Mouse (Mus musculus) limb, embryonic 14.5 days (tissue): ENCODE data around the gene Opa3. TPM values are rescaled to one million over a fixed set of nuclear protein-coding genes. Genes with fewer than 3 reads are reported as not detected.

ENCODE experiments used
- ATAC-seq: fragments of 200-750 bp; cut with Nextera tagmentation; 2 replicates; pipeline ENCODE4 v1.8.0; 2017; ENCODE audit warnings: low read depth, moderate number of reproducible peaks, moderate TSS enrichment; ENCODE audit not compliant: low FRiP score
- DNase-seq: peaks from one replicate; pipeline ENCODE4 v3.0.0-alpha.2; 2015; ENCODE audit warnings: low spot score
- H3K27ac ChIP-seq: fragments of 300-500 bp; sonication (generic); replicated peaks from 2 replicates; pipeline ENCODE4 v1.5.1; 2014; ENCODE audit warnings: low read depth, mild to moderate bottlenecking, low read length, moderate library complexity, mixed read lengths
- H3K27me3 ChIP-seq: fragments of 300-500 bp; sonication (generic); 2 replicates; pipeline ENCODE4 v1.6.1; 2014; ENCODE audit warnings: low read length, mixed read lengths; ENCODE audit not compliant: control insufficient read depth, insufficient read depth
- H3K36me3 ChIP-seq: fragments of 300-500 bp; sonication (generic); 2 replicates; pipeline ENCODE4 v1.6.1; 2014; ENCODE audit warnings: mild to moderate bottlenecking, low read length, moderate library complexity, mixed read lengths; ENCODE audit not compliant: control insufficient read depth, insufficient read depth
- H3K4me1 ChIP-seq: fragments of 300-500 bp; sonication (generic); 2 replicates; pipeline ENCODE4 v1.6.1; 2014; ENCODE audit warnings: antibody characterized with exemption, low read length, mixed read lengths; ENCODE audit not compliant: control insufficient read depth, insufficient read depth
- H3K4me2 ChIP-seq: fragments of 300-500 bp; sonication (generic); replicated peaks from 2 replicates; pipeline ENCODE4 v1.6.1; 2014; ENCODE audit warnings: low read depth, mild to moderate bottlenecking, low read length, moderate library complexity; ENCODE audit not compliant: severe bottlenecking
- H3K4me3 ChIP-seq: fragments of 300-500 bp; sonication (generic); replicated peaks from 2 replicates; pipeline ENCODE4 v1.5.1; 2014; ENCODE audit warnings: low read length
- H3K9ac ChIP-seq: fragments of 300-500 bp; sonication (generic); 2 replicates; pipeline ENCODE4 v1.6.1; 2014; ENCODE audit warnings: mild to moderate bottlenecking, low read depth, low read length, moderate library complexity; ENCODE audit not compliant: severe bottlenecking
- H3K9me3 ChIP-seq: fragments of 300-500 bp; sonication (generic); 2 replicates; pipeline ENCODE4 v1.6.1; 2016; ENCODE audit warnings: low read length; ENCODE audit not compliant: control insufficient read depth
- POLR2A ChIP-seq: fragments of 200-500 bp; IDR thresholded peaks from 2 replicates; pipeline ENCODE4 v1.8.0; 2012; ENCODE audit warnings: inconsistent platforms, mild to moderate bottlenecking, moderate library complexity, borderline replicate concordance; ENCODE audit not compliant: insufficient read depth, insufficient read length; ENCODE audit errors: extremely low read depth
- WGBS: fragments of 180-500 bp; shearing (Covaris S2); extraction: QIAGEN DNeasy Blood & Tissue Kit; methylation state at CpG from one replicate; pipeline ENCODE4 v1.1.7; 2014; 5-methylcytosine and 5-hydroxymethylcytosine counted together
- microRNA counts: library from miRNA; unstranded; fragments of <30 nt; microRNA quantifications from one replicate; lab custom pipeline; 2016
- microRNA-seq: library from miRNA; unstranded; fragments of <30 nt; microRNA quantifications from one replicate; pipeline ENCODE4, GENCODE M21; 2016
- polyA plus RNA-seq, 2 experiments: library from polyadenylated mRNA; depleted of rRNA in 1 of 2; stranded (reverse) in 1 of 2; unstranded in 1 of 2; fragments of >200 nt; fragmentation: Nextera tagmentation in 1 of 2; extraction: Ambion mirVana in 1 of 2; gene quantifications; 2 replicates each; pipeline versions ENCODE4 v1.2.1 to v1.2.3; 2012 to 2014

Opa3 gene
- polyA plus RNA-seq, 2 experiments = 19.6 to 27.5 TPM

- no peak for TF ChIP-seq POLR2A
- WGBS = 4% methylated on average over 45 of the region's 48 CpGs
- peak overlapping the region; percentile 43 for H3K4me2 ChIP-seq
- no peak overlapping the region for H3K27ac ChIP-seq
- peaks cover 20% of the 10 kb centered on the region for H3K4me1 ChIP-seq
- H3K4me3 ChIP-seq = peak overlapping the region; percentile 31
- ATAC-seq (no peak), DNase-seq (no peak)
- peak overlapping the region; percentile 38; the same call in 1 of the 2 replicates for H3K9ac ChIP-seq
- no peaks in the 10 kb centered on the region for H3K36me3 ChIP-seq
- H3K27me3 ChIP-seq = peaks cover 61% of the 10 kb centered on the region
- no peaks in the 10 kb centered on the region for H3K9me3 ChIP-seq
These were observed 76.6 kb downstream of the Opa3 start for GRCm38 (mm10) chr7:19304501-19305412.

GRCm38 (mm10) chr7:19305413-19305735 lies 77.2 kb downstream of the Opa3 start:
- peaks cover 20% of the 10 kb centered on the region for H3K4me1 ChIP-seq

More at GRCm38 (mm10) chr7:19305413-19305735, 77.2 kb downstream of the Opa3 start:
- WGBS = 10% methylated on average over 6 of the region's 6 CpGs
- no peak for TF ChIP-seq POLR2A
- Histone ChIP-seq H3K4me3 (peak overlapping the region; percentile 31), H3K9me3 (no peaks in the 10 kb centered on the region), H3K9ac (0 out of 2 replicates have a peak overlapping the region, but pooled peaks have one; percentile 38), H3K36me3 (no peaks in the 10 kb centered on the region), H3K27me3 (peaks cover 61% of the 10 kb centered on the region), H3K27ac (no peak overlapping the region), H3K4me2 (no peak overlapping the region)
- ATAC-seq (no peak), DNase-seq (no peak)

MicroRNAs within 50 kb of the gene (microRNA counts, 519-probe panel; counts per million panel counts)
- not detected for microRNA mmu-miR-330 (lab: Ali Mortazavi, UCI)

Small RNAs within 50 kb of the gene (microRNA-seq; reads per million reads assigned to microRNA genes)
- 212 reads per million, percentile 56 among the genes with 10 or more reads in this experiment for gene Mir330

Other genes with a start within 250 kb of the Opa3 start
- 0.06 TPM in 1 of 2 replicates, not detected in the other for gene Nanos2, start 240.9 kb upstream of the Opa3 start, polyA plus RNA-seq (2012; rRNA removed)
- not detected in 2 replicates for gene Nanos2, start 240.9 kb upstream of the Opa3 start, polyA plus RNA-seq (2014; fragmentation: Nextera tagmentation; extraction: Ambion mirVana)
- gene Mypop, start 237.1 kb upstream of the Opa3 start, polyA plus RNA-seq (2012; rRNA removed) = 13.6 and 19.3 TPM in 2 replicates
- 5.3 and 5.7 TPM in 2 replicates for gene Mypop, start 237.1 kb upstream of the Opa3 start, polyA plus RNA-seq (2014; fragmentation: Nextera tagmentation; extraction: Ambion mirVana)
- gene Irf2bp1, start 224.3 kb upstream of the Opa3 start, polyA plus RNA-seq (2012; rRNA removed) = 36.1 and 46.8 TPM in 2 replicates
- 34.2 and 37.3 TPM in 2 replicates for gene Irf2bp1, start 224.3 kb upstream of the Opa3 start, polyA plus RNA-seq (2014; fragmentation: Nextera tagmentation; extraction: Ambion mirVana)
- 5.3 and 6.7 TPM in 2 replicates for gene Foxa3, start 204.8 kb upstream of the Opa3 start, polyA plus RNA-seq (2012; rRNA removed)
- 3.1 and 3.2 TPM in 2 replicates for gene Foxa3, start 204.8 kb upstream of the Opa3 start, polyA plus RNA-seq (2014; fragmentation: Nextera tagmentation; extraction: Ambion mirVana)
- gene Sympk, start 204.0 kb upstream of the Opa3 start, polyA plus RNA-seq (2012; rRNA removed) = 97.0 and 113 TPM in 2 replicates
- 23.0 and 27.5 TPM in 2 replicates for gene Sympk, start 204.0 kb upstream of the Opa3 start, polyA plus RNA-seq (2014; fragmentation: Nextera tagmentation; extraction: Ambion mirVana)
- gene Rsph6a, start 173.6 kb upstream of the Opa3 start, polyA plus RNA-seq (2012; rRNA removed) = 0.04 and 0.12 TPM in 2 replicates
- gene Rsph6a, start 173.6 kb upstream of the Opa3 start, polyA plus RNA-seq (2014; fragmentation: Nextera tagmentation; extraction: Ambion mirVana) = not detected in 2 replicates
- 126 and 167 TPM in 2 replicates for gene Dmwd, start 152.1 kb upstream of the Opa3 start, polyA plus RNA-seq (2012; rRNA removed)
- gene Dmwd, start 152.1 kb upstream of the Opa3 start, polyA plus RNA-seq (2014; fragmentation: Nextera tagmentation; extraction: Ambion mirVana) = 21.8 and 26.5 TPM in 2 replicates
- 143 and 177 TPM in 2 replicates for gene Dmpk, start 144.5 kb upstream of the Opa3 start, polyA plus RNA-seq (2012; rRNA removed)
- 33.1 and 37.1 TPM in 2 replicates for gene Dmpk, start 144.5 kb upstream of the Opa3 start, polyA plus RNA-seq (2014; fragmentation: Nextera tagmentation; extraction: Ambion mirVana)
- gene Six5, start 133.7 kb upstream of the Opa3 start, polyA plus RNA-seq (2012; rRNA removed) = 103 and 157 TPM in 2 replicates
- 19.1 and 20.3 TPM in 2 replicates for gene Six5, start 133.7 kb upstream of the Opa3 start, polyA plus RNA-seq (2014; fragmentation: Nextera tagmentation; extraction: Ambion mirVana)
- gene Gm4969, start 110.0 kb upstream of the Opa3 start, polyA plus RNA-seq (2012; rRNA removed) = 7.0 and 7.7 TPM in 2 replicates
- gene Gm4969, start 110.0 kb upstream of the Opa3 start, polyA plus RNA-seq (2014; fragmentation: Nextera tagmentation; extraction: Ambion mirVana) = 2.5 and 4.0 TPM in 2 replicates
- gene Fbxo46, start 108.5 kb upstream of the Opa3 start, polyA plus RNA-seq (2012; rRNA removed) = 10.6 and 14.6 TPM in 2 replicates
- 9.9 and 11.2 TPM in 2 replicates for gene Fbxo46, start 108.5 kb upstream of the Opa3 start, polyA plus RNA-seq (2014; fragmentation: Nextera tagmentation; extraction: Ambion mirVana)
- gene Qpctl, start 79.0 kb upstream of the Opa3 start, polyA plus RNA-seq (2012; rRNA removed) = 13.2 and 15.6 TPM in 2 replicates
- gene Qpctl, start 79.0 kb upstream of the Opa3 start, polyA plus RNA-seq (2014; fragmentation: Nextera tagmentation; extraction: Ambion mirVana) = 11.1 and 12.1 TPM in 2 replicates
- 71.9 and 151 TPM in 2 replicates for gene Snrpd2, start 78.6 kb upstream of the Opa3 start, polyA plus RNA-seq (2012; rRNA removed)
- 130 and 143 TPM in 2 replicates for gene Snrpd2, start 78.6 kb upstream of the Opa3 start, polyA plus RNA-seq (2014; fragmentation: Nextera tagmentation; extraction: Ambion mirVana)
- 1.1 and 1.4 TPM in 2 replicates for gene Gipr, start 62.2 kb upstream of the Opa3 start, polyA plus RNA-seq (2012; rRNA removed)
- 0.32 TPM in 1 of 2 replicates, not detected in the other for gene Gipr, start 62.2 kb upstream of the Opa3 start, polyA plus RNA-seq (2014; fragmentation: Nextera tagmentation; extraction: Ambion mirVana)
- gene Eml2, start 51.9 kb upstream of the Opa3 start, polyA plus RNA-seq (2012; rRNA removed) = 38.5 and 49.9 TPM in 2 replicates
- 1.5 and 3.6 TPM in 2 replicates for gene Eml2, start 51.9 kb upstream of the Opa3 start, polyA plus RNA-seq (2014; fragmentation: Nextera tagmentation; extraction: Ambion mirVana)
- gene Gpr4, start 15.8 kb upstream of the Opa3 start, polyA plus RNA-seq (2012; rRNA removed) = 9.2 and 15.5 TPM in 2 replicates
- 4.0 and 4.4 TPM in 2 replicates for gene Gpr4, start 15.8 kb upstream of the Opa3 start, polyA plus RNA-seq (2014; fragmentation: Nextera tagmentation; extraction: Ambion mirVana)
- gene Vasp, start 43.5 kb downstream of the Opa3 start, polyA plus RNA-seq (2012; rRNA removed) = 126 and 169 TPM in 2 replicates
- 66.7 and 67.0 TPM in 2 replicates for gene Vasp, start 43.5 kb downstream of the Opa3 start, polyA plus RNA-seq (2014; fragmentation: Nextera tagmentation; extraction: Ambion mirVana)
- gene Ppm1n, start 51.7 kb downstream of the Opa3 start, polyA plus RNA-seq (2012; rRNA removed) = not detected in 2 replicates
- not detected in 2 replicates for gene Ppm1n, start 51.7 kb downstream of the Opa3 start, polyA plus RNA-seq (2014; fragmentation: Nextera tagmentation; extraction: Ambion mirVana)
- gene Rtn2, start 54.3 kb downstream of the Opa3 start, polyA plus RNA-seq (2012; rRNA removed) = 44.3 and 59.4 TPM in 2 replicates
- 22.5 and 30.6 TPM in 2 replicates for gene Rtn2, start 54.3 kb downstream of the Opa3 start, polyA plus RNA-seq (2014; fragmentation: Nextera tagmentation; extraction: Ambion mirVana)
- 0.69 and 0.88 TPM in 2 replicates for gene Fosb, start 81.7 kb downstream of the Opa3 start, polyA plus RNA-seq (2012; rRNA removed)
- 0.14 and 0.28 TPM in 2 replicates for gene Fosb, start 81.7 kb downstream of the Opa3 start, polyA plus RNA-seq (2014; fragmentation: Nextera tagmentation; extraction: Ambion mirVana)
- gene Ercc1, start 116.4 kb downstream of the Opa3 start, polyA plus RNA-seq (2012; rRNA removed) = 72.3 and 93.5 TPM in 2 replicates
- gene Ercc1, start 116.4 kb downstream of the Opa3 start, polyA plus RNA-seq (2014; fragmentation: Nextera tagmentation; extraction: Ambion mirVana) = 74.3 and 86.1 TPM in 2 replicates
- 13.7 and 19.4 TPM in 2 replicates for gene Cd3eap, start 131.1 kb downstream of the Opa3 start, polyA plus RNA-seq (2012; rRNA removed)
- 25.2 and 28.7 TPM in 2 replicates for gene Cd3eap, start 131.1 kb downstream of the Opa3 start, polyA plus RNA-seq (2014; fragmentation: Nextera tagmentation; extraction: Ambion mirVana)
- gene Ppp1r13l, start 131.4 kb downstream of the Opa3 start, polyA plus RNA-seq (2012; rRNA removed) = 33.8 and 39.3 TPM in 2 replicates
- gene Ppp1r13l, start 131.4 kb downstream of the Opa3 start, polyA plus RNA-seq (2014; fragmentation: Nextera tagmentation; extraction: Ambion mirVana) = 15.3 and 16.8 TPM in 2 replicates
- gene Ercc2, start 153.7 kb downstream of the Opa3 start, polyA plus RNA-seq (2012; rRNA removed) = 58.1 and 73.8 TPM in 2 replicates
- gene Ercc2, start 153.7 kb downstream of the Opa3 start, polyA plus RNA-seq (2014; fragmentation: Nextera tagmentation; extraction: Ambion mirVana) = 11.3 and 12.6 TPM in 2 replicates
- gene Klc3, start 175.8 kb downstream of the Opa3 start, polyA plus RNA-seq (2012; rRNA removed) = 11.5 and 12.8 TPM in 2 replicates
- 12.5 and 15.2 TPM in 2 replicates for gene Klc3, start 175.8 kb downstream of the Opa3 start, polyA plus RNA-seq (2014; fragmentation: Nextera tagmentation; extraction: Ambion mirVana)
- 89.9 and 125 TPM in 2 replicates for gene Ckm, start 176.4 kb downstream of the Opa3 start, polyA plus RNA-seq (2012; rRNA removed)
- gene Ckm, start 176.4 kb downstream of the Opa3 start, polyA plus RNA-seq (2014; fragmentation: Nextera tagmentation; extraction: Ambion mirVana) = 35.4 and 91.5 TPM in 2 replicates
- gene Mark4, start 230.5 kb downstream of the Opa3 start, polyA plus RNA-seq (2012; rRNA removed) = 34.8 and 39.8 TPM in 2 replicates
- gene Mark4, start 230.5 kb downstream of the Opa3 start, polyA plus RNA-seq (2014; fragmentation: Nextera tagmentation; extraction: Ambion mirVana) = 11.5 and 13.3 TPM in 2 replicates
- gene Exoc3l2, start 235.0 kb downstream of the Opa3 start, polyA plus RNA-seq (2012; rRNA removed) = 3.5 and 4.9 TPM in 2 replicates
- gene Exoc3l2, start 235.0 kb downstream of the Opa3 start, polyA plus RNA-seq (2014; fragmentation: Nextera tagmentation; extraction: Ambion mirVana) = 1.6 and 1.9 TPM in 2 replicates